Mouse (Mus musculus) retina, embryonic 14.5 days (tissue): ENCODE data around the gene Tpi1.
A peak's percentile ranks its signal among the peaks of the same experiment; 100 is the strongest.

ENCODE experiments used
- DNase-seq: peaks from one replicate; pipeline ENCODE4 v3.0.0-alpha.2; 2015; ENCODE audit warnings: low spot score

The Tpi1 gene

DNA sequence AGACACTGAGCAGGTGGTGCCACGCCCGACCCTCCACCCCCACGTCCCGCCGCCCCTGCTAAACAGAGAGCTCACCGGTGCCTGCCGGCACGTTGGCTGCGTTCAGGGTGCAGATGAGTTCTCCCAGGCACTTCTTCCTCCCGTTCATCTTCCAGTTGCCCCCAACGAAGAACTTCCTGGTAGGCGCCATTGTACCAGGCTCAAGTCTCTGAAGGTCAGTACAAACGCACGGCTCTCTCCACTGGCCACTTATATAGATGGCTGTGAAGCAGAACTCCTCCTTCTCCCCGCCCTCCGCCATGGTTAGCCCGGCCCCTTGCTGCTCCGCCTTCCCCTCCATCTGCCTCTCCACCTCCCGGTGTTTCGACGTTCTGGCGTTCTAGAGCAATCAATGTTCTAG lies at the start of gene Tpi1:
Gene Tpi1, minus strand, starts transcription at position 364 of the 400 bp plus-strand sequence.
- DNase-seq: peak; percentile 92

DNA sequence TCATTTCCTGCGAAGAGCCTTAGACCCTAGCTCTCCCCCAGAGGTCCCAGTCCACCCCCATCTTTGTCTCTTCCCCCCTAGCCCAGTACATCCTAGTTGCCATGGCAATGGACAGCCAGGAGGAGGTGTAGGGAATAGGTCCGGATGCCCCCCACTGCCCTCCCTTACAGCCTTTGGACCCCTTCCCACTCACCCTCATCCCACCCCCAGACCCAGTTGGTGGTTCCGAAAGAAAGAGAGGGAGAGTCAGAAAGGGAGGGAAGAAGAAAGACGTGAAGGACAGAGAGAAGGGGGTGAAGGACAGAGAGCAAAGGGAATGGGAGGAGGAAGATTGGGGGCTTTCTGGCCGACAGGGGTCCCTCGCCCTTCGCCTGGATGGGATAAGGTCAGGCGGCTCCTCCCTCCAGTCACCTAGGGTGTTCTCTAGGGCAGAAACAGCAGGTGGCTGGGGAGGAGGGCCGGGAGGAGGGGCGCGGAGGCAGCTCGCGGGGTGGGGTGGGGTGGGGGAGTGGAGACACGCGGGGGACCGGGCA lies 49.1 kb upstream of the Tpi1 start:
- DNase-seq: no peak

DNA sequence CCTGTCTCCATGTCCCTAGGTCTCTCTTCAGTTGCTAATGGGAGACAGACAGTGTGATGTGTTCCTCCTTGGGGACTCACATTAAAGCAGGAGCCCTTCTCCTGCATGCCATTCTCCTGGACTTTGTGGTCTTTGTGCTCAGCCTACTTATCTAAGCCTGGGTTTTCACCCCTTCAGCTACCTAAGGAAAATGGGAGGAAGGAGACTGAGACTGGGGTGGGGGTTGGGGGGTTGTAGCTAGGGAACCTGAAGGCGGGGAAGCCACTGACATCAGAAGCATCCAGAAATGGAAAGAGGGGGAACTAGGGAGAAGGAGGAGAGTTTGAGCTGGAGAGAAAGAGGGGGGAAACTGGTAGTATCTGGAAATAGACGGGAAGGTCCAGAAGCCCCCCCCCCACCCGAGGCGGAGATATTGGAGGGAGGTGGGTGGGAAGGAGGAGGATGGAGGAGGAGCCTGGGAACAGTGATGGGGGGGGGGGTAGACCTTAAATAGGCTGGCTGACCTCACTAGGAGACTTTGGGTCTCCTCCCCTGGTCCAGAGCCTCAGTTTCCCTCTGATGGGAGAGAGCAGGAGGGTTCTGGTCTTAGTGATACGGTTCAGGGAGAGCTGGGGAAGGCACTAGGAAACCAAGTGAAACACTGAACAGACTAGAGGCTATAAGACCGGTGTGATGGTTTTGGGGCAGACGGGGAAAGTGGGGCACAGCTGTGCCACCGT lies 48.5 kb upstream of the Tpi1 start:
- DNase-seq: no peak

DNA sequence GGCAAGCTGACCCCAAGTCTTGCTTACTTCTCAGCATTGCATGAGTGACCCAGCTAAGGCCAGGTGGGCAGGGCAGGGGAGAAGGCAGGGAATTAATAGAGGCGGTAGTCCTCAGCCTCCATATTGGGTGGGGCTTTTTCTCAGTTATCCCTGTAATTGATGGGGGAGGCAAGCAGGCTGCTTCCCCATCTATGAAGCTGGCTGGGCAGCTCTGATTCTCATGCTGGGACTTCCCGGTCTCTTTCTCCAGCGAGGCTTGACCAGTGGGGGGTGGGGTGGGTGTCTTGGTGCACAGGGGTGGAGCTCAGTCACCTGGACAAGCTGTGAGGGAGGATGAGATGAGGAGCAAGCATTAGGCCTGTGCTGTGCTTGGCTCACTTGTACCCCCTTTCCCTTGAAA lies 47.7 kb upstream of the Tpi1 start:
- DNase-seq: no peak

DNA sequence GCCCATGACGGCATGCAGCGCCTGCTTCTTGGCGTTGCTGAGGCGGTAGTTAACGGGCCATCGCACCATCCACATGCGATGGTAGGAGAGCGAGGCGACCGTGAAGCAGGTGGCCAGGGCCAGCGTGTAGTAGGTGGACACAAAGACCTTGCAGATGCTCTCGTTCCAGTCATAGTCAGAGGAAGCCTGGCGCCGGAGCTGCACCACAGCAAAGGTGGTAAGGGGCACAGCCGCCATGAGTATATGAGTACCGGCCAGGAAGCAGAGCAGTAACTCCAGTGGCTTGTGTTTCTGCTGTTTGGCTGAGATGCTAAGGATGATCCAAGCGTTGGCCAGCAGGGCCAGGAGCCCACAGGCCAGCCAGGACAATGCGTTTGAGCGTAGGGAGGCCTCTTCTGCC lies 47.2 kb upstream of the Tpi1 start:
- no peak for DNase-seq

DNA sequence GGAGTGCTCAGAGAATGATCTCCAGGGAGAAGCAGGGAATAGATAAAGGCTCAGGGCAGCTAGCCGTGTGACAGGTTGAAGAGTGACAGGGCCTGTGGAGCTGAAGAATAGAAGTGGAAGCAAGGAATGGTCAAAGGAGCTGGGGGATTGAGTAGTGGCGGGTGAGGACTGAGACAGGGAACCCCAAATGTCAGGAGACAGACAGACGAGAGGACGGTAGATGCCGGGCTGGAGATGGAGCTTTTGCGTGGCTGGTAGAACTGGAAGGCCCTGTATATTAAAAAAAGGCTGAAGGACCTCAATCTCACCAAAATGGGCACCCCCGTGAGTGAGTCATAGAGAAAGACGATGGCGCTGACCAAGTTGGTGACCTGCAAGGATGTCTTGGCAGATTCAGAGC lies 46.4 kb upstream of the Tpi1 start:
- no peak for DNase-seq

DNA sequence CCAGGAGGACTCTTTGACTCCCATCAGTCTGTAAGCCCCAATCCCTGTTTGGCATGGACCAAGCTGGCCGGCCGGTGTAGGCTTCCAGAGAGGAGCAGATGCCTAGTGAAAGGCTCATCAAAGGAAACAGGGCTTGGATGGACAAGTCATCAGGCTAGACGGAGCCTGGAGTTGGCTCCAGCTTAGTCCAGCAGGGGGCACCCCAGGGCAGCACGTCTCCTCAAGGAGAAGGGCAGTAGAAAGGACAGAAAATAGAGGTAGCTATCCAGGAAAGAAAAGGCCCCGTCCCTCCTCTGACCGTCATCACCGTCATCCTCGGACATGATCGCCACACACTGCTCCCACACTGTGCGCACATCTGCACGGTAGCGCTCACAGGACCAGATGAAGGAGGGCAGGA lies 45.6 kb upstream of the Tpi1 start:
- peak; percentile 94 for DNase-seq

DNA sequence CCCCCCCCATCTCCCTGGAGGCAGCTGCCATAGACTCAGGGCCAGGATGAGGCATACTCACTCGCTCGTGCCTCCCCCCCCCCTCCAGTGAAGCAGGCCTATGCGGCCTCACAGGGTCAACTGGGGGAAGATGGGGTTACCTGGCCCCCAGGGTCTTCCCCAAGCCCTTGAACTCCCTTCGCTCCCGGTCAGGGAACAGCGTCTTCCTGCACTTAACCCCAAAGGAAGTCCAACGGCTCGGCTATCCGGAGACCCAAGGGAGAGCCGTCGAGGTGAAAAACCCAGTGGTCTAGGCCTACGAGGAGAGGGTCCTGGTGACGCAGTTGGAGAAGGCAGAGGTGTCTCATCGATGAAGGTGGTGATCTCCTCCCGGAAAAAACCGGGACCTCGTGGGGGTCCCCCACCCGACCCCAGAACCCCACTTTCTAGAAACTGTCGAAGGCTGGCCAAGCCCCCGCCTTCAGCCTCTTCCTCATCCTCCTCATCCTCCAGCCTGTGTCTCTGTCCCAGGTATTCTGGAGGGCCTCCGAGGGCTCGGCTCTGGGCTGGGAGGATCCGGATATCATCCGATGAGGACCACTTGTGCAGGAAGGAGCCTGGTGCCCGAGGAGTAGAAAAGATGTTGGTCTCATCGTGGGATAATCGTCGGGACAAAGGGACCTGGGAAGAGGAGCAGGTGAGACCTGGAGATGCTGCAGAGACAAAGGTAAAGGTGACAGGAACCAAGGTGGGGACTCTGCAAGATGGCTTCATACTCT lies 44.6 kb upstream of the Tpi1 start:
- DNase-seq: no peak

DNA sequence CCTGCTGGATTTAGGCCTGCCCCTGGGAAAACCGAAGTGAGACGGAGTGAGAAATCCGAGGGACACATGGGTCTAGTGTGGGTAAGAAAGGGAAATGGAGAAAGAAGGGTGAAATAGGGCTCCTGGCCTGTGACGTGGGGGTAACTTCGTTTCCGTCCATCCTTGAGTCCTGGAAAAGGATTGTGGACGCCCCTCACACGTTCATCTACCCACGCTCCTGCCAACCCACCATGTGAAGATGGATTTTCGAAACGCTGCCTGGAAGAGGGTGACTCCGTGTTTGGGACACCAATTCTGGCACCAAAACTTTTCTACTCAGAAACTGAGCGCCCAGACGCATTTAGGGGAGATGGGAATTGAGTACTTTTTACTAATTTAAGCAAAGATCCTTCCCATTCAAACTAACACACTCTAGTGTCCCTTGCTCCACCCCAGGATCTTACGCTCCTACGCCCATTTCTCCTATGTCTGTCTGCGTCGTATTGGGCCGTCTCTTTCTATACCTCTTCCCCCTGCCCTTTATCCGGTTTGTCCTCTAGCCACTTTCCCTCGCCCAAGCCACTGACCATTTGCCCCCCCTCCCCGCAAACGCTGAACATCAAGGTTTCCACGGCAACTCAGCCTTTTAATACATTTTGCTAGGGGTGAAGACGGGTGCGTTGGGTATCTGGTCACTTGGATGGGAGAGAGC lies 43.9 kb upstream of the Tpi1 start:
- no peak for DNase-seq

DNA sequence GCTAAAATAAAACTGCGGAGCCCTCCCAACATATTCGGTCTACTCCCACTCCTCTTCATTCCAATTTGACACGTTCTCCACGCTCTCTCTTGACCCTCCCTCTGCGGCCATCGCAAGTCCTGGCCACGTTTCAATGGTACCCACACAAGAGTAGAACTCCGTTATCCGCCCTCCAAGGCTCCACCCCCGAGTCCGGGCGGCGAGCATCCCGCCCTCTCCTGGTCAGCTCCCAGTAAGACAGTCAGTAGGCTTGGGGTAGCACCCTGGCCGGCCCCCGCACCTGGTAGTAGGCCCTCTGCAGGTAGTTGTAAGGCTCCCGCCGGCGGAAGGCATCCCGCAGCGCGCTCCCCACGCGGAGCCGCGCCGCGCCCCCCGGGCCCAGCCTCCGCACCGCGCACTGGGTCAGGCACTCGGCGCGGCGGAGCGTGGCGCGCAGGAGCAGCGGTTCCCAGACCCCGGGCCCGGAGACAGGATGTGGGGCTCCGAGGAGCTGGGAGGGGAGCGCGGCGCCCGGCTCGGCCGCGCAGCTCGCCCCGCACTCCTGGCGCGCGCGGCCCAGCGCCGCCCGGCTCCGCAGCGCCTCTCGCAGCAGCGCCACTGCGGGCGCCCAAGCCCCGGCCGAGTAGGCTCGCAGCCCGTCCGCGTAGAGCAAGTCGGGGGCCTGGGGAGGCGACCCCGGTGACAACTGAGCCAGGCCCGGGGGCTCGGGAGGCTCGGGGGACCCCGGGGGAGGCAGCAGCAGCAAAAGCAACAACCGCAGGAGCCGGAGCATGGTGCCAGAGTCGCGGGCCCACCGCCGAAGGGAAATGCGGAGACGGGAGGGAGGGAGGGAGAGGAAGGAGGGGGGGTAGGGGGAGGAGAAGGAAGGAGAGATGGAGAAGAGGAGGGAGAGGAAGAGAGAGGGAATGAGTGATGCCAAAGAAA lies 43.1 kb upstream of the Tpi1 start, which contains the start of gene P3h3:
Gene P3h3, minus strand, starts transcription at position 837 of the 924 bp plus-strand sequence.
- DNase-seq: peak; percentile 89

DNA sequence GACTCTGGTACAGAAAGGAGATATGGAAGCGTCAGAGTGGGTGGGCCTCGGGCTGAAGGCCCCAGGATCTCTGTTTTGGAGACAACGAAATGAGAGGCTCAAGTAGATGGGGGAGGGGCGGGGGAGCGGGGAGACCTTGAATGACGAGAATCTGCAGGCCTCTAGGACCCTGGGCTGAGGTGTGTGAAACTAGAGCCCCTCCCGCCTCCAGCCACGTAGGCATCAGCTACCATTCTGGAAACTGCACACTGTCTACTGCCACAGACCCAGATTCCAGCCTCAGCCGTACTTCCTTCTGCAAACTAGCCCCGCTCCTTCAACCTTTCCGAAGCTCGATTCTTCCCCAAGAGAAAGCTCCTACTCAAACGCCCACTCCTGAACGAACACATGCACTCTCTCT lies 42.2 kb upstream of the Tpi1 start:
- peak; percentile 60 for DNase-seq

DNA sequence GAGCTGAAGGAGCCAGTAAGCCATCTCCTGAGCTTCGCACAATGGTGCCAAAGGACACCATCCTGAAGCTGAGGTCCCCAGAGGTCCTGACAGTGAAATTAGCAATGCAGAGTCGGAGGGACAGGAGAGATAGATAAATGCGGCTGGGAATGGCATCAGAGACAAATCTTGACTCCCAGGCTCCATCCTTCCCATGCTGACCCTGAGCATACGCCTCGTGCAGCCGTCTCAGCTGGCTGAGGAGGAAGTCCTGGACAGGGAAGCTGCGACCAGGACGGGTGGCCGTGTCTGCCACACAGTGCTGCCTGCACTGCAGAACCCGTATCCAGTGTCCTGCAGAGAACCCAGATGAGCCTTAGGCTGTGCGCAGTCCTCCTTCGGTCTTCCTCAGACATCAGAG lies 40.6 kb upstream of the Tpi1 start:
- DNase-seq: no peak

DNA sequence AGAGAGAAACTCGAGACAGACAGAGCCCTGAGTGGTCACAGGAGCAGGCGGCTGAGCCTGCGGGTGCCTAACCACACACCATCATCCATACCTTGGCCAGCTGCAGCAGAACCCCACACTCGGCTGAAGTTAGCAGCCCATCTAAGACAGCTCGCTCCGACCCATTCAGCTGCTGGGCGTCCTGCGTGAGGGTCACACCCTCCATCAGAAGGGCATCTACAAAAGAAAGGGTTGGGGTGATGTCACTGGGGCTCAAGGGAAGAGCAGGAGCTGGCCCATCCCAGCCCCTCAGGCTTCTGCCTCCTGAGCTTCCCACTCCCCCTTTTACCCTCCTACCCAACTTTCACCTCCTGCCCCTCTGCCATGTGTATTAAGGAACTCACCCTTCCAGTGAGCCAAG lies 36.4 kb upstream of the Tpi1 start:
- DNase-seq: no peak

DNA sequence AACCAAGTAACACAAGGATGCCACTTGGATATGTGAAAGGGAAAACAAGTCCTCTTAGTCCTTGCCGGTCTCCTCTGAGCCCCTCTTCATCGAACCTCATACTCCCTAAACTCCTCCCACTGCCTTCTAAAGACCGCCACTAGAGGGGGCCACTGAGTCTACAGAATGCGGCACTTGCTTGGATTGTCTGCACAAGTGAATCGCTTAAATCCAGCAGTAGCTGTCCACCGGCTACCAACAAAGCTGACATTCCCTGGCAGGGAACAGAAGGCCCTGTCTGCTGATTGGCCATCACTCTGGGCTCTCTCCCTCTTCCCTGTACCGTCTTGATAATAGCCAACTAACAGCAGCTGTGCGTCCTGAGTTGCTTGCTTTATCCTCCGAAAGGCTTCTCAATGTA lies 33.2 kb upstream of the Tpi1 start:
- peak; percentile 99 for DNase-seq

DNA sequence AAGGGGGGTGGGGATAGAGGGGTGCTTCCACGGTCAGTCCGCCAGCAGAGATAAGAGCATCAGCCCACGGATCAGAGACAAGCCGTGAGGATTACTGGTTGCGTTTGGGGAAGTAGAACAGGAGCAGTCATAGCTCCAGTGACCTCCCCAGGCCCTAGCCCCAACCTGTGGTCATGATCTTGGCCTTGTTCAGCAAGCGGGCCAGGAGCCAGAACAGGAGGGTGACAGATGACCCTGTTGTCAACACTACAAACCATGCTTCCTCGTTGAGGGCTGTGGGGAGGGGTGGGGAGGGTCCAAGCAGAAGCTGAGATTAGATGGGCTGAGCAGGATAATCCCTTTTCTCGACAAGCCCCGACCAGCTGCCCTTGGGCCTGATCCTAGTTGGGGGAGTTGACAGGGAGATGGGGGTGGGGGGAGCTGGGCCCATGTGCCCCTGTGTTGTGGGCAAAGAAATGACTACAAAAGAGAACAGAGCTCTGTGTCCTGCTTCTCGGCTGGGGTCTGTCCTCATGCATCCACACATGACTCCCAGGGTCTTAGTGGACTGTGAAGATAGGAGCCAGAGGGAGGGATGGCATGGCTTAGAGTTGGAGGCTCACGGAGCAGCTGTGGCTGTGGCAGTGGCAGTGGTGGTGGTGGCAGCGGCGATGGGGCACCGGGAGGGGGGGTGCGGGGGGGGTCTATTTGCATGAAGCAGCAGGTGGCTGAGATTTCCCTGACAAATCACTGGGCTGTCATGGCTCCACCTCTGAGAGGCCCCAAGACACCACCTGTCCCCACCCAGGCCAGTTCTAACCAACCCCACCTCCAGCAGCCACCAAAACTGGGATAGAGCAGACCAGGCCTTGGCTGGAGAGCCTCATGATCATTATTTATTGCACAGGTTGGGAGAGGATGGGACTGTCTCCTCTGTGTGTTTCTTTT lies 26.4 kb upstream of the Tpi1 start, which contains the start of gene Gnb3:
Gene Gnb3, minus strand, starts transcription at position 35 of the 927 bp plus-strand sequence.
- peak; percentile 60 for DNase-seq

DNA sequence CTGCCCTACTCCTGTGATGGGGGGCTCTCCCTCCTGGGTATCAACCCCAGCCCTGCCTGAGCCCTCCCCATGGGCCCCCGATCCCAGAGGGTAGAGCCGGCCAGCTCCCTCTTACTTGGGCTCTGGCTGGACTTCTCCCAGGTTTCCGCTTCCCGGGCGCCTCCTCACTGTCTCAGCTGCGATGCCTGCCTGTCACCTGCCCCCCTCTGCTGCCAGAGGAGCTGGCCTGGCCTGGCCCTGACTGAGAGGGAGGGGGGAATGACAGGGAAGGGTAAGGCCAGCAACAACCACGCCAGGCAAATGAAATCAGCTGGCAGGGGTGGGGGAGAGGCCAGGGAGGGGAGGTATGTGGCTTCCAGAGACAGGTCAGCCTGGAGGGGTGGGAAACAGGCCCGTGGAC lies 25.7 kb upstream of the Tpi1 start:
- DNase-seq: peak; percentile 43

DNA sequence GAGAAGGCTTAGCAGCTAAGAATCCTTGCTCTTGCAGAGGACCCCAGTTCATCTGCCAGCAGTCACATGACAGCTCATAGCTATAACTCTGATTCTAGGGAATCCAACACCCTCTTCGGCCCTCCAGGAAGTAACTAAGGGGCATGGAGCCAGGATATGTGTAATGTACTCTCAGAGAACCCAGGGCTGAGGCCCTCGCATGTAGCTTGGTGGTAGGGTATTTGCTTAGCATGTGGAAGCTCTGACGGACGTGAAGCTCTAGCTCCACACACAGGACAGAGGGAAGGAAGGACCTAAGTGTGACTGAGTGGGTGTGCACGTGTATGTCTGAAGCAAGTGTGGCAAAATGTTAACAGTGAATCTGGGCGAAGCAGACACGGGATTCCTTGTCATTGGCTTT lies 22.3 kb upstream of the Tpi1 start:
- no peak for DNase-seq

DNA sequence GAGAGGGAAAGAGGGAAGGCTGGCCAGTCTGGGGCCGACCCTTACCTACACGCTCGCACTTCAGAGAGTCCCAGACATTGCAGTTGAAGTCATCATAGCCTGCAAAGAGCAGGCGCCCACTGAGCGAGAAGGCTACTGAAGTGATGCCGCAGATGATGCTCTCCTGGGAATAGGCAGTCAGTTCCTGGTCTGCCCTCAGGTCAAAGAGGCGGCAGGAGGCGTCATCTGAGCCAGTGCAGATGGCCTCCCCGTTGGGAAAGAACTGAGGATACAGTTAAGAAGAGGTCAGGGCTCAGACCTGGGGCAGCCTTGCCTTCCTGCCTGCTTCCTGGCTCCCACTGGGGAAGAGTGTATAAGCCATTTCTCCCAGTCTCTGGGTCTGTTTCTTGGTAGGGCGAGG lies 21.4 kb upstream of the Tpi1 start:
- no peak for DNase-seq

DNA sequence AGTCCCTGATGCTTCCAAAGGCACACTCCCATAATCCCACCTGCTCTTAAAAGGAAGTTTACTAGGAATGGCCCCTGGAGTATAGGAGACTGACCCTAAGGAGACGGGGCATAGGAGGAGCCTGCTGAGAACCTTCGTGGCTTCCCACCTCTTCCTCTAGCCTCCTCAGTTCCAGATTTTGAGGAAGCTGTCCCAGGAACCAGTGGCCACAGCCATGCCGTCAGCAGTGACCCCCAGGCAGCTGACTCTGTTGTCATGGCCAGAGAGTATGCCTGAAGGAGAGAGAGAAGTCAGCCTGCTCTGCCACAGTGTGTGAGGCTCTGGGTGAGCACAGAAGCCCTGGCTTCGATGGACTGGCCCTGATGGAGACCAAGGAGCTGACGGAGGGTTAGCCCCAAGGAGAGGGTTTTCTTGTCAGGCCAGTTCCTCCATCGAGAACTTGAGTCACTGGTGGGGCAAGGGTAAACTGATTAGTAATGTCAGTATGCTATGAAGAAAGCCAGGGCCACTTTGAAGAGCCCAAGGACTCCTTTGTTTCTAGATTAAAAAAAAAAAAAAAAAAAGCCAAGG lies 20.5 kb upstream of the Tpi1 start:
- no peak for DNase-seq

DNA sequence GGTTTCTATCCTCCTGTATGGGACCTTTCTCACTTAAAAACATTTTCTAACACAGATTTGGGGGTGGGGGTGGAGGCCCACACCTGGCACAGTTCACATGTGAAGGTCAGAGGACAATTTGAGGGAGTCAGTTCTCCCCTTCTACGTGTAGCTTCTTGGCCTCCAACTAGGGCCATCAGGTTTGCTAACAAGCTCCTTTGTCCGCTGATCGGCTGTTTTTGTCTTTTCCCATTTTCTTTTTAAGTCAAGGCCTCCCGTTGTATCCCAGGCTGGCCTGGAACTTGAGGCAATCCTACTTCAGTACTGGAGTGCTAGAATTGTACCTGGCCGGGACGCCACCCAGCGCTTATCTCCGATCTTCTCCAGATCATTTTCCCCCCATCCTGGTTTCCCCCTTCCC lies 17.6 kb upstream of the Tpi1 start:
- DNase-seq: no peak
